Mouse (Mus musculus) erythroblast, embryonic 14.5 days (primary cell): ENCODE results near the gene 1700028K03Rik. TPM values are rescaled to one million over a fixed set of nuclear protein-coding genes. Genes with fewer than 3 reads are reported as not detected.

Experiments
- H3K27me3 ChIP-seq: 2 replicates; pipeline ENCODE4 v1.6.1; 2012; ENCODE audit warnings: inconsistent platforms; ENCODE audit not compliant: control insufficient read depth
- H3K36me3 ChIP-seq: 2 replicates; pipeline ENCODE4 v1.6.1; 2012; ENCODE audit warnings: mild to moderate bottlenecking, inconsistent platforms; ENCODE audit not compliant: control insufficient read depth
- H3K4me1 ChIP-seq: 2 replicates; pipeline ENCODE4 v1.6.1; 2012; ENCODE audit warnings: inconsistent platforms; ENCODE audit not compliant: control insufficient read depth
- H3K4me3 ChIP-seq: replicated peaks from 2 replicates; pipeline ENCODE3; 2012; ENCODE audit warnings: moderate library complexity, mild to moderate bottlenecking, inconsistent platforms
- H3K9me3 ChIP-seq: 2 replicates; pipeline ENCODE4 v1.6.1; 2012; ENCODE audit warnings: low read length, inconsistent platforms, mixed read lengths; ENCODE audit not compliant: control insufficient read depth
- GATA1 ChIP-seq: IDR thresholded peaks from 2 replicates; pipeline ENCODE4 v1.6.1; 2012; ENCODE audit warnings: low read length, inconsistent platforms, mixed read lengths
- TAL1 ChIP-seq: IDR thresholded peaks from 3 replicates; pipeline ENCODE4 v1.6.1; 2012; ENCODE audit warnings: low read length, inconsistent platforms, mixed read lengths
- polyA plus RNA-seq: library from polyadenylated mRNA; stranded (reverse); fragments of >175 nt; gene quantifications from 2 replicates; pipeline ENCODE4 v1.2.3, GENCODE M21; 2012

The 1700028K03Rik gene
- polyA plus RNA-seq, 1 experiment = not detected

- no peaks in the 10 kb centered on the region for H3K9me3 ChIP-seq
- H3K36me3 ChIP-seq = no peaks in the 10 kb centered on the region
- TF ChIP-seq TAL1 = no peak
- no peak for TF ChIP-seq GATA1
- no peak overlapping the region for H3K4me3 ChIP-seq
- H3K4me1 ChIP-seq = no peaks in the 10 kb centered on the region
- no peaks in the 10 kb centered on the region for H3K27me3 ChIP-seq
Observed at GRCm38 (mm10) chr5:107500741-107501140, 33.8 kb upstream of the 1700028K03Rik start.

GRCm38 (mm10) chr5:107507321-107507720, 27.2 kb upstream of the 1700028K03Rik start, which contains the start of gene Gm42669:
Gm42669 (plus strand) TSS chr5:107507621.
- TF ChIP-seq TAL1 (no peak), GATA1 (no peak)
- H3K9me3 ChIP-seq = no peaks in the 10 kb centered on the region
- H3K36me3 ChIP-seq = no peaks in the 10 kb centered on the region
- no peaks in the 10 kb centered on the region for H3K27me3 ChIP-seq
- no peak within 1 kb of the TSS for H3K4me3 ChIP-seq
- H3K4me1 ChIP-seq = no peaks in the 10 kb centered on the region

- Histone ChIP-seq H3K9me3 (no peaks in the 10 kb centered on the region), H3K36me3 (no peaks in the 10 kb centered on the region), H3K4me3 (no peak overlapping the region), H3K4me1 (peaks cover 7% of the 10 kb centered on the region), H3K27me3 (no peaks in the 10 kb centered on the region)
- TF ChIP-seq TAL1 = no peak
- TF ChIP-seq GATA1 = no peak
Observed at GRCm38 (mm10) chr5:107510503-107510902, 24.0 kb upstream of the 1700028K03Rik start.

GRCm38 (mm10) chr5:107511326-107511725, 23.2 kb upstream of the 1700028K03Rik start:
- peaks cover 10% of the 10 kb centered on the region for H3K4me1 ChIP-seq
- H3K4me3 ChIP-seq = no peak overlapping the region
- H3K9me3 ChIP-seq = no peaks in the 10 kb centered on the region
- TF ChIP-seq TAL1 = no peak
- TF ChIP-seq GATA1 = no peak
- no peaks in the 10 kb centered on the region for H3K27me3 ChIP-seq
- H3K36me3 ChIP-seq = no peaks in the 10 kb centered on the region

GRCm38 (mm10) chr5:107513583-107513982, 20.9 kb upstream of the 1700028K03Rik start:
- Histone ChIP-seq H3K27me3 (no peaks in the 10 kb centered on the region; the same call in none of the 2 replicates), H3K4me1 (peaks cover 10% of the 10 kb centered on the region), H3K4me3 (no peak overlapping the region), H3K9me3 (no peaks in the 10 kb centered on the region), H3K36me3 (no peaks in the 10 kb centered on the region)
- TF ChIP-seq TAL1 (no peak), GATA1 (no peak)

- Histone ChIP-seq H3K27me3 (no peaks in the 10 kb centered on the region; the same call in none of the 2 replicates), H3K9me3 (no peaks in the 10 kb centered on the region), H3K4me1 (peaks cover 10% of the 10 kb centered on the region), H3K36me3 (no peaks in the 10 kb centered on the region), H3K4me3 (no peak overlapping the region)
- TF ChIP-seq GATA1 = no peak
- no peak for TF ChIP-seq TAL1
Observed at GRCm38 (mm10) chr5:107515453-107515852, 19.1 kb upstream of the 1700028K03Rik start.

GRCm38 (mm10) chr5:107516087-107516486, 18.4 kb upstream of the 1700028K03Rik start:
- H3K4me3 ChIP-seq = no peak overlapping the region
- TF ChIP-seq GATA1 (no peak), TAL1 (no peak)
- H3K27me3 ChIP-seq = no peaks in the 10 kb centered on the region; the same call in none of the 2 replicates
- H3K36me3 ChIP-seq = no peaks in the 10 kb centered on the region
- peaks cover 10% of the 10 kb centered on the region for H3K4me1 ChIP-seq
- H3K9me3 ChIP-seq = no peaks in the 10 kb centered on the region

GRCm38 (mm10) chr5:107518602-107519001, 15.9 kb upstream of the 1700028K03Rik start:
- TF ChIP-seq GATA1 (no peak), TAL1 (no peak)

GRCm38 (mm10) chr5:107521386-107521785, 13.1 kb upstream of the 1700028K03Rik start:
- H3K27me3 ChIP-seq = peaks cover 3% of the 10 kb centered on the region
- H3K4me3 ChIP-seq = no peak overlapping the region
- H3K36me3 ChIP-seq = no peaks in the 10 kb centered on the region
- H3K4me1 ChIP-seq = no peaks in the 10 kb centered on the region
- TF ChIP-seq GATA1 = no peak
- TF ChIP-seq TAL1 = no peak
- no peaks in the 10 kb centered on the region for H3K9me3 ChIP-seq

More at GRCm38 (mm10) chr5:107518602-107519001, 15.9 kb upstream of the 1700028K03Rik start:
- Histone ChIP-seq H3K4me3 (no peak overlapping the region), H3K27me3 (peaks cover 3% of the 10 kb centered on the region), H3K9me3 (no peaks in the 10 kb centered on the region), H3K4me1 (peaks cover 8% of the 10 kb centered on the region), H3K36me3 (no peaks in the 10 kb centered on the region)

GRCm38 (mm10) chr5:107521897-107522296, 12.6 kb upstream of the 1700028K03Rik start:
- TF ChIP-seq TAL1 = no peak
- TF ChIP-seq GATA1 = no peak
- Histone ChIP-seq H3K4me3 (no peak overlapping the region), H3K36me3 (no peaks in the 10 kb centered on the region), H3K4me1 (no peaks in the 10 kb centered on the region), H3K27me3 (peaks cover 3% of the 10 kb centered on the region), H3K9me3 (no peaks in the 10 kb centered on the region)
